9 mouse cellular contexts compared by ENCODE assay signal in genomic region chr4:53354961-53355360, GRCm38 (mm10).
DNase-seq lines count a peak whose midpoint lies in the region; ATAC-seq and TF ChIP-seq lines count a peak whose summit lies in the region.
"Had no signal": no experiment of that assay in that cellular context is flagged by ENCODE, and none has a peak within 500 bp of the region (broad histone marks: within the 10 kb centered on the region; RNA-seq: fewer than 3 reads in every experiment).

No protein-coding gene starts in this region.

- no peaks in the 10 kb centered on the region for H3K36me3 ChIP-seq in kidney, postnatal 0 days (ENCODE audit: insufficient read depth, low read length)
- H3K36me3 ChIP-seq: neural tube, embryonic 13.5 days had no signal

- ATAC-seq in CD4-positive, CD25-positive, alpha-beta regulatory T cell, adult 4 months = no peak
- no peak; the same call in 1 of the 2 replicates for ATAC-seq in kidney, postnatal 0 days (replicated peaks; ENCODE audit: low FRiP score, low read depth)

- H3K27ac ChIP-seq in kidney, postnatal 0 days = no peak overlapping the region
- H3K27ac ChIP-seq: neural tube, embryonic 13.5 days had no signal

- H3K4me3 ChIP-seq in lung, adult 2 months (replicated peaks; ENCODE audit: extremely low read depth, low read depth, low read length) = no peak overlapping the region
- no peak overlapping the region for H3K4me3 ChIP-seq in kidney, postnatal 0 days (replicated peaks; ENCODE audit: low read depth, low read length)
- H3K4me3 ChIP-seq: neural tube, embryonic 13.5 days had no signal

- no peaks in the 10 kb centered on the region for H3K9me3 ChIP-seq in kidney, postnatal 0 days (replicated peaks; ENCODE audit: low read length)
- H3K9me3 ChIP-seq: neural tube, embryonic 13.5 days had no signal

- TF ChIP-seq POLR2A in lung, adult 2 months (IDR thresholded peaks at IDR 0.05; ENCODE audit: borderline replicate concordance, extremely low read depth, low read depth, low read length) = no peak

- 24% methylated on average over 5 of the region's 5 CpGs for WGBS in lung, adult 2 months
- 25% methylated on average over 5 of the region's 5 CpGs for WGBS in kidney, postnatal 0 days

- H3K4me1 ChIP-seq in lung, adult 2 months (ENCODE audit: control insufficient read depth, insufficient read depth, low read length) = no peaks in the 10 kb centered on the region
- H3K4me1 ChIP-seq in kidney, postnatal 0 days (replicated peaks; ENCODE audit: insufficient read depth, low read length) = no peaks in the 10 kb centered on the region

- no peak overlapping the region for H3K4me2 ChIP-seq in kidney, postnatal 0 days (ENCODE audit: low read length)
- H3K4me2 ChIP-seq: neural tube, embryonic 13.5 days had no signal

- no peak overlapping the region for H3K9ac ChIP-seq in kidney, postnatal 0 days (ENCODE audit: low read depth, low read length)
- H3K9ac ChIP-seq: neural tube, embryonic 13.5 days had no signal

- no peaks in the 10 kb centered on the region for H3K27me3 ChIP-seq in kidney, postnatal 0 days (ENCODE audit: insufficient read depth, low read length)
- H3K27me3 ChIP-seq: neural tube, embryonic 13.5 days had no signal

- DNase-seq in CD4-positive, CD25-positive, alpha-beta regulatory T cell, adult 2 months (ENCODE audit: low read depth, low spot score) = peak; percentile 32
- peak; percentile 17 for DNase-seq in lung, adult 2 months
- DNase-seq in lung, postnatal 14 days = no peak
- peak; percentile 65 for DNase-seq in embryo, embryonic 10.5 days (ENCODE audit: low spot score)
- DNase-seq in kidney, postnatal 0 days (ENCODE audit: low spot score) = peak; percentile 87
- DNase-seq in lung, postnatal 25 days (ENCODE audit: low spot score) = peak; percentile 65
- DNase-seq in thymus, adult 18-20 months = no peak

- peak; percentile 54; the same call in 1 of the 2 replicates for TF ChIP-seq CTCF in lung, adult 2 months (IDR thresholded peaks at IDR 0.05; ENCODE audit: insufficient read depth, low read length)
- TF ChIP-seq CTCF in kidney, postnatal 0 days (IDR thresholded peaks at IDR 0.05; ENCODE audit: low read depth) = peak; percentile 69

Comparison
In these comparisons a context has a peak if more than half of its experiments do, and no peak if none do; other contexts are left out.
1. DNase-seq: peak in CD4-positive, CD25-positive, alpha-beta regulatory T cell, adult 2 months (single experiment), lung, adult 2 months (single experiment), embryo, embryonic 10.5 days (single experiment), kidney, postnatal 0 days (single experiment) and lung, postnatal 25 days (single experiment); none in lung, postnatal 14 days (single experiment) and thymus, adult 18-20 months (0 of 2).